Mouse (Mus musculus): ENCODE measurements around the gene Shc2. TPM values are rescaled to one million over a fixed set of nuclear protein-coding genes. Genes with fewer than 3 reads are reported as not detected.

Gene Shc2
- total RNA-seq, 2 experiments from 2014 or later = not detected

DNA sequence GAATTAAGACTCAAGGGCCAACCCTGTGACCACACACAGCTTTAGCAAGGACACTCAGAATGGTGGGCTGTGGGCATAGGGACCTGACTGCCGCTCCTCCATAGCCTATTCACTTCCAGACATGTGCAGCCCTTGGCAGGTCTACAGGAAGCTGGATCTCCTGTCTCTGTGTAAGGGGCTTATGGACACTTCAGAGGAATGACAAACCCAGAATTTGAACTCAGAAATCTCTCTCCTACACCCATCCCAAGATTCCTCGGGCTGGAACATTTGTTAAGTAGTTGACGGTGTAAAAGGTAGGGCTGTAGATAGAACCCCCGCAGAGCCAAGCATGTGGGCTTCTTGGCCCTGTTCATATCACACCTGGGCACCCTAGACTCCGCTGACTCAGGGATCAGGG is 21.3 kb downstream of the Shc2 start:
- no peak for ATAC-seq (replicated peaks; ENCODE audit: poor library complexity)

DNA sequence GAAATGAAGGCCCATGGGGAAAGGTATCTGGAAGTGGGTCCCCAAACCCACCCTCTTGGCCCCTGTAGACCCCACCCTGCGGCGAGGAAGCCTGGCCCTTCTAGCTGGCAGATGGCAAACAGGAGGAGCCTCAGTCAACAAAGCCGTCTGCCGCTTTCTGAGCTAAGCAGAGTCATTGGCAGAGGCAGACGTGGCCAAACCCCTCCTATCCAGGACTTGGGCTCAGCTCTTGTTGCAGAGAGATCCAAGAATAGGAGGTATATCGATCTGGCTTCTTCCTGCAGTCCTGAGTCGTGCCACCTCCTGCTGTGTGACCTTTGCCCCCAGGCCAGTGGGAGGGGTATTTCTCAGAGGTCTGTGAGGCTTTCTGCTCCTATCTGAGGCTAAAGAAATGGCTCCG is 21.9 kb downstream of the Shc2 start:
- ATAC-seq (replicated peaks; ENCODE audit: poor library complexity) = no peak

GRCm38 (mm10) chr10:79614305-79614643 is 23.4 kb downstream of the Shc2 start:
- ATAC-seq (replicated peaks; ENCODE audit: poor library complexity) = 0 out of 2 replicates have a peak, but pooled peaks have one; percentile 9

DNA sequence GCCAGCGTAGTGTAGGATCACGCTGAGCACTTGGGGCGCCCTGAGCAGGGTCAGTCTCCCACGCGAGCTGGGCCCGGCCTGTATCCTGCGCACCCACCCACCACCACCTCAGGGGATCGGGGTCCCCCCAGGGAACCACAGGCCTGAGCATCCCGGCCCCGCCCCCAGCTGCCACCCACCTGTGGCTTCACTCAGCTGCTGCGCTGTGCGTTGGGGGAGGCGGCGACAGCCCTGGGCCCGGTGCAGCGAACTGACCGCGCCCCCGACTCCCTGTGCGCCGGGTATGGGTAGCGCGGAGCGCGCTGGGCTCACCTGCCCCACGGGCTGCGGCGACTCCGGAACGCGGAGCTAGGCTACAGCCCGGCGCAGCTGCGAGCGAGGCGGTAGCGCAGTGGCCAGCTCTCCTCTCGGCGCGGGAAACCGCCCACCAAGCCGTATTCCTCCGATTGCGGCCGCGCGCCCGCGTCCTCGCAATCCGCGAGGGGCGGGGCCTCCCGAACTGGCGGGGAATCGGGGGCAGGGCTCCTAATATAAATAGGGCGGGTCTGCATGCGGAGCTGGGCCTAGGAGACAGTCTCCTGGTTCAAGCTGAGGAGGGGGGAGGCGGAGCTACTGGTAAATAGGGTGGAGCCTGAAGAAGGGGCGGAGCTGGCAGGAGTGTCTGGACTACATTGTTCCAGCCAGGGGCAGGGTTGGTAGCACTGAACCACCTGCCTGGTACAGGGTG is 24.0 kb downstream of the Shc2 start, which contains the start of gene C2cd4c:
TSS of gene C2cd4c (minus strand) at position 448 of the 727 bp plus-strand sequence.
- peak; percentile 87 for ATAC-seq (replicated peaks; ENCODE audit: poor library complexity)

- peak; percentile 37; the same call in 1 of the 2 replicates for ATAC-seq (replicated peaks; ENCODE audit: poor library complexity)
Observed at GRCm38 (mm10) chr10:79612192-79613135, 25.3 kb downstream of the Shc2 start.

GRCm38 (mm10) chr10:79611296-79611695 is 26.4 kb downstream of the Shc2 start:
- no peak for ATAC-seq (replicated peaks; ENCODE audit: poor library complexity)

GRCm38 (mm10) chr10:79609276-79609675 is 28.4 kb downstream of the Shc2 start:
- no peak for ATAC-seq (replicated peaks; ENCODE audit: poor library complexity)

- ATAC-seq (replicated peaks; ENCODE audit: poor library complexity) = no peak
Observed at GRCm38 (mm10) chr10:79607892-79608291, 29.8 kb downstream of the Shc2 start.

DNA sequence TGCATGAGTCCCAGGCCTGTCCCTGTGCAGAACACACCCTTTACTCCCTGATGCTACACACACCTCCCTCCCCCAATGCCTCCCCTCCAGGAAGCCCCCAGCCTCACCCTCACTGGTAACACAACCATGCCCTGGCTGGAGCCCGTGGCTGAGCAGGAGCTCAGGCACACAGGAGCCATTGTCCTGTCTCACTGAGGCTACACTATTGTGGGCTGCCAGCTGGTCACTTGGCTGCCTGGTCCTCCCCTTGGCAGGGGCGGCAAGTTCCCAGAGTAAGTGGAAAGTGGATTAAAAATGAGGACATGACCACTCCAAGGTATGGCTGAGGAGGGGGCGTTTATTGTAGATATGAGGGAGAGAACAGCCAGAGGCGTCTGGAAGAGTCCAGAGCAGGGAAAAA is 31.2 kb downstream of the Shc2 start:
- ATAC-seq (replicated peaks; ENCODE audit: poor library complexity) = no peak

- ATAC-seq (replicated peaks; ENCODE audit: poor library complexity) = no peak
Observed at GRCm38 (mm10) chr10:79597936-79598230, 39.8 kb downstream of the Shc2 start.

DNA sequence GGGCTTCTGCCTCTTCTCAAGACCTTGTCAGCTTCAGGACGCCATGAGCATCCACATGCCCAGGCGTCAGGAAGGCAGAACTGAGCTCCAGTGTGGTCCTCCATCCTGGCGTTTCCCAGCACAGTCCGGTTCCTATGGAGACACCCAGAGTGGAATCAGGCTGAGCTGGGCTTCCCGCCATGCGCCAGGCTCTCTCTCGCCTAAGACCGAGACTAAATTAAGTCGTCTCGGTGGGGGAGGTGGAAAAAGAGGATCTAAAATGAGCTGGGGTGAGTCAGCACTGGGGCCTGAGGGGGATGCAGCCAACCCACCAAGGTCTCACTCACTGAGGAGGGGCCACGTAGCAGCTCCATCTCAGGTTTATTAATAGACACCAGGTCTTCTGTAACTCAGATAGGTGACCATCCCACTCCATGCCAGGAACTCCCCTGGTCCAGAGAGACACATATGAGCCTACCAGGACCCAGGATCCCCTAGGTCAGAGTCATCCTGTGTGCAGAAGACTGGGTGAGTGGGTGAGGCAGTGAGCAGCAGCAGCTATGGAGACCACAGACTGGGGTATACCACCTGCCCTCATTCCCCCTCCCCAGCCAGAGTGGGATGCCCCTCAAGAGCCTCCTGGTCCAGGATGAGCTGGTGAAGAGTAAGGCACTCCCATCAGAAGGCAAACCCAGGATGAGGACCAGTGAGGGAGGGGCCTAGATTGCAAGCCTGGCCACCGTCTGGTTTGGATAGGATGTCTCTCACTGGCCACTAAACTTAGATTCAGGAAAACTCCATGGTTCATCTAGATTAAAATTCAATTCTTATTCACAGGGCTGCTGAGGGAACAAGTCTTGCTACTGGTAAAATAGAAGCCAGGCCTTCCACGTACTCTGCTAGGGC is 40.4 kb downstream of the Shc2 start:
- ATAC-seq (replicated peaks; ENCODE audit: poor library complexity) = peak; percentile 39; the same call in 1 of the 2 replicates

GRCm38 (mm10) chr10:79595590-79595929 is 42.2 kb downstream of the Shc2 start:
- no peak for ATAC-seq (replicated peaks; ENCODE audit: poor library complexity)

DNA sequence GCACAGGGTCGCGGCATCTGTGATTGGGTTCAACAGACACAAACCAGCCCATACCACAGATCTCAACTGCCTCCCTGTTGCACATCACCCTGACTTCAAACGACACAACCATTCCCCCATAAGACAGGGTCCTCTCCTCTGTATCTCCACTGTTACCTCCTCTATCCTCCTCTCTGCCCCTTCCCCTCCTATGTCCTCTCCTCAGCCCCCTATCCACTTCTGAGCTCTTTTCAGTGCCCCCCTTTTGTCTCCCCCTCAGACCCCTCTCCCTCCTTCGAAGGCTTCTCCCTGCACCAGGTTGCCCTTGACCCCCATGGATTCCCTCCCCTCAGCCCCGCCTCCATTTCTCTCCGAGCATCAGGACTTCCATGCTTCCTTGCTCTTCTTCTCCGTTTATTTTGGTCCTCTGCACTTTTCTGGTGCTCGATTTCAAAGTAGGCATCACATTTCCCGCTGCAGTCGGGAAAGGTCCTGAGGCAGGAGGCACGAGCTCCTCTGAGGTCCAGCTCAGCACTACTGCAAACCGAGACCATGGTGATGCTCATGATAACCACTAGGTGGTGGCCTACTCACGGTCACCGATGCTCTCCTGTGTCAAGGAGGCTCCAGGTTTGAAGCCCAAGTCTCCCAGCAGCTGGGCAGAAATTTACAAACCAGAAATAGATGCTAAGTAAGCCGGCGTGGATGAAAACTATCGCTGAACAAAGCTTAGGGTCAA is 42.7 kb downstream of the Shc2 start:
- ATAC-seq (replicated peaks; ENCODE audit: poor library complexity) = peak; percentile 95

DNA sequence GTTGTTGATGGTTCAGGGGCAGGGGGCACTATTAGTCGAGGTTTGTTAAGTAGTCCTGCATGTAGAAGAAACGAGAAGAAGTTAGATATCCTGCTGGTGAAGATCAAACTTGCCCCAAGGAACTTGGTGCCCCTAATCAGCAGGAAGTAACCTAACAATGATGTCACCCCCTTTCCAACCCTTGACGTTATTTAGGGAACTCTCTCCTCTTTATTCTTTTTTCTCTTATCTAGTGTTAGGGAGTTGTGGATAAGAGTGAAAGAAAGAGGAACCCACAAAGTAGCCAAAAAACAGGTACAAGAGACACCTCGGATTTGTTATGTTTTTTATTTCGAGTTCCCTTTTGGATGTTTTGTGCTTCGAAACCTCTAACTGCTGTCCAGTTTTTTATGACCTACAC is 43.6 kb downstream of the Shc2 start:
- no peak for ATAC-seq (replicated peaks; ENCODE audit: poor library complexity)

GRCm38 (mm10) chr10:79590702-79591101 is 47.0 kb downstream of the Shc2 start:
- peak; percentile 88 for ATAC-seq (replicated peaks; ENCODE audit: poor library complexity)

- ATAC-seq (replicated peaks; ENCODE audit: poor library complexity) = peak; percentile 26; the same call in 1 of the 2 replicates
Observed at GRCm38 (mm10) chr10:79587752-79588126, 50.0 kb downstream of the Shc2 start.

GRCm38 (mm10) chr10:79587061-79587751 is 50.5 kb downstream of the Shc2 start, which contains the start of gene Theg:
TSS of gene Theg (minus strand) at chr10:79587331.
- ATAC-seq (replicated peaks; ENCODE audit: poor library complexity) = no peak

- no peak for ATAC-seq (replicated peaks; ENCODE audit: poor library complexity)
Observed at GRCm38 (mm10) chr10:79586243-79586642, 51.5 kb downstream of the Shc2 start.

- no peak for ATAC-seq (replicated peaks; ENCODE audit: poor library complexity)
Observed at GRCm38 (mm10) chr10:79585723-79586122, 52.0 kb downstream of the Shc2 start.

GRCm38 (mm10) chr10:79585136-79585535 is 52.6 kb downstream of the Shc2 start:
- no peak for ATAC-seq (replicated peaks; ENCODE audit: poor library complexity)

Data from megakaryocyte progenitor cell, adult 5-6 weeks (primary cell).